Mouse (Mus musculus) MEL (cell line): ENCODE measurements around the gene Lcn12.

Experiments
- CHD2 ChIP-seq: IDR thresholded peaks from 2 replicates; pipeline ENCODE4 v1.6.1; 2011; ENCODE audit warnings: low read length, improper control_type of control experiment
- CTCF ChIP-seq, 3 experiments: IDR thresholded peaks in 2 of 3; conservative IDR thresholded peaks in 1 of 3; 2 replicates each; pipeline ENCODE4 v1.5.1; 2011 to 2012; ENCODE audit warnings: low read length in 3 of 3, low read depth in 2 of 3, mild to moderate bottlenecking in 2 of 3, improper control_type of control experiment in 1 of 3, inconsistent platforms in 1 of 3, mixed read lengths in 1 of 3, moderate library complexity in 1 of 3; ENCODE audit not compliant: control insufficient read depth in 1 of 3, insufficient read depth in 1 of 3, poor library complexity in 1 of 3, severe bottlenecking in 1 of 3
- EP300 ChIP-seq, 2 experiments: IDR thresholded peaks; 2 replicates each; pipeline ENCODE4 v1.6.1; 2011; ENCODE audit warnings: improper control_type of control experiment in 2 of 2, low read length in 2 of 2, low read depth in 1 of 2, mild to moderate bottlenecking in 1 of 2
- JUND ChIP-seq: IDR thresholded peaks from 2 replicates; pipeline ENCODE4 v1.6.1; 2011; ENCODE audit warnings: low read depth, mild to moderate bottlenecking, improper control_type of control experiment, low read length
- MAX ChIP-seq: IDR thresholded peaks from 2 replicates; pipeline ENCODE4 v1.6.1; 2011; ENCODE audit warnings: low read length, improper control_type of control experiment
- MEF2A ChIP-seq: IDR thresholded peaks from 2 replicates; pipeline ENCODE4 v1.6.1; 2014; ENCODE audit warnings: low read depth, mild to moderate bottlenecking, inconsistent platforms, low read length, improper control_type of control experiment; ENCODE audit not compliant: poor library complexity, insufficient replicate concordance, severe bottlenecking; ENCODE audit errors: extremely low read depth
- MYC ChIP-seq: IDR thresholded peaks from 2 replicates; pipeline ENCODE4 v1.6.1; 2011; ENCODE audit warnings: low read depth, mild to moderate bottlenecking, low read length, improper control_type of control experiment, moderate library complexity
- NRF1 ChIP-seq: IDR thresholded peaks from 2 replicates; pipeline ENCODE4 v1.6.1; 2014; ENCODE audit warnings: low read depth, mild to moderate bottlenecking, inconsistent platforms, low read length, improper control_type of control experiment, moderate library complexity; ENCODE audit not compliant: poor library complexity, insufficient read depth, severe bottlenecking
- POLR2A ChIP-seq, 2 experiments: IDR thresholded peaks; 2 replicates each; pipeline ENCODE4 v1.6.1; 2011 to 2012; ENCODE audit warnings: low read length in 2 of 2, mild to moderate bottlenecking in 2 of 2, control low read depth in 1 of 2, improper control_type of control experiment in 1 of 2, low read depth in 1 of 2, moderate library complexity in 1 of 2; ENCODE audit not compliant: control insufficient read depth in 1 of 2, insufficient read depth in 1 of 2, poor library complexity in 1 of 2
- POLR2AphosphoS5 ChIP-seq: IDR thresholded peaks from 2 replicates; pipeline ENCODE4 v1.6.1; 2012; ENCODE audit warnings: low read depth, borderline replicate concordance, mild to moderate bottlenecking, inconsistent platforms, low read length, moderate library complexity, mixed read lengths
- SIN3A ChIP-seq: IDR thresholded peaks from 2 replicates; pipeline ENCODE4 v1.6.1; 2012; ENCODE audit warnings: low read length, improper control_type of control experiment, inconsistent platforms
- ZC3H11A ChIP-seq: IDR thresholded peaks from 2 replicates; pipeline ENCODE4 v1.6.1; 2012; ENCODE audit warnings: low read depth, mild to moderate bottlenecking, inconsistent platforms, low read length, improper control_type of control experiment
- ZKSCAN1 ChIP-seq: IDR thresholded peaks from 2 replicates; pipeline ENCODE4 v1.6.1; 2012; ENCODE audit warnings: low read depth, mild to moderate bottlenecking, inconsistent platforms, low read length, improper control_type of control experiment, moderate library complexity

DNA sequence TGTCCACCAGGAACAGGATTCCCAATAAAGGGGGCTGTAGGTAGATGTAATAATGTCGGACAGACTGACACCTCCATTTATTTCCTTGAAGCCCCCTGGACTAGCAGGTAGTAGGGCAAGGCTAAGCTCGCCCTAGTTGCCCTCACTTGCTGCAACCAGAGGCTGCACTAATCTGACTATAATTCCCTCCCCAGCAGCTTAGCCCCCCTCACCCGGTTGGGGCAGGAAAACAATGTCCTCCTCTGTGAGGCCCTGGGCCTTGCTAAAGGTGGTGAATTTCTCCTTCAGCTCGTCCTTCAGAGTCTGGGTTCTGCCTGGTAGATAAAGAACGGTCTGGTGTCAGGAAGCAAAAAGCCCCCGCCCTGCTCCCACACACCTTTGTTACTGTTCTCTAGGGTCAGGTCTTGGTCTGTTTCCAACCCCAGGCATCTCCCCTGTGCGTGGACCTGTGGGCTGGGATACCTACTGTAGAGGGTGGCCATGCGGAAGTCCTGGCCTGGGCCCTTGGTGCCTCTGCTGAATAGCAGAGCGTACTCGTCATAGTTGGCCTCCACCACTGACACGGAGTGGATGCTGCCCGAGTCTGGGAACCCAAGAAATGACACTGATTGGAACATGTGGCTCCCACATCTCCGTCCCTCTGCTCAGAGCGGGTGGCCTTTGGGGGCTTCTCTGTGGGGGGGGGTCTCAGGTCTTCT is 26.0 kb downstream of the Lcn12 start:
- TF ChIP-seq CTCF (IDR thresholded peaks at IDR 0.05 in 2 of 3, conservative IDR thresholded peaks at IDR 0.05 in 1 of 3; ENCODE audit: control insufficient read depth in 1 of 3, insufficient read depth in 1 of 3, low read depth in 2 of 3, low read length in 3 of 3, poor library complexity in 1 of 3, severe bottlenecking in 1 of 3) (no peak), POLR2A (IDR thresholded peaks at IDR 0.05; ENCODE audit: control insufficient read depth in 1 of 2, insufficient read depth in 1 of 2, low read depth in 1 of 2, low read length in 2 of 2, poor library complexity in 1 of 2) (no peak), JUND (no peak), MAX (no peak), EP300 (IDR thresholded peaks at IDR 0.05; ENCODE audit: low read depth in 1 of 2, low read length in 2 of 2) (no peak), ZKSCAN1 (no peak), ZC3H11A (no peak), POLR2AphosphoS5 (no peak), MYC (no peak), SIN3A (no peak), CHD2 (no peak), NRF1 (no peak), MEF2A (no peak)
